Mouse (Mus musculus) liver, embryonic 14.5 days (tissue): Measurements from ENCODE around the gene Nlrx1.

Experiments used
- CTCF ChIP-seq: IDR thresholded peaks from 2 replicates; pipeline ENCODE4 v1.5.1; 2016; ENCODE audit warnings: antibody characterized with exemption, low read depth, control low read depth
- EP300 ChIP-seq: IDR thresholded peaks from 2 replicates; pipeline ENCODE4 v1.6.1; 2016; ENCODE audit warnings: antibody characterized with exemption, low read depth

- TF ChIP-seq EP300 (no peak), CTCF (no peak)
These were observed 24.8 kb downstream of the Nlrx1 start for GRCm38 (mm10) chr9:44243621-44244020.
